Mouse (Mus musculus): Measurements from ENCODE around the gene Apba1. TPM values are rescaled to one million over a fixed set of nuclear protein-coding genes. Genes with fewer than 3 reads are reported as not detected.
A peak's percentile ranks its signal among the peaks of the same experiment; 100 is the strongest.

Gene Apba1
- polyA plus RNA-seq, 1 experiment from 2014 or later: 6.5 TPM

- WGBS: 85% methylated on average over 1 of the region's 1 CpGs
- ATAC-seq (ENCODE audit: low FRiP score, low read depth): no peak
- H3K9me3 ChIP-seq: no peaks in the 10 kb centered on the region
Observed at GRCm38 (mm10) chr19:23809236-23809635, 50.5 kb downstream of the Apba1 start.

GRCm38 (mm10) chr19:23810512-23810911 lies 51.8 kb downstream of the Apba1 start:
- Histone ChIP-seq H3K4me3 (no peak overlapping the region), H3K36me3 (no peaks in the 10 kb centered on the region), H3K27me3 (replicated peaks) (no peaks in the 10 kb centered on the region), H3K4me2 (replicated peaks) (no peak overlapping the region), H3K4me1 (no peaks in the 10 kb centered on the region), H3K9me3 (no peaks in the 10 kb centered on the region), H3K9ac (no peak overlapping the region), H3K27ac (no peak overlapping the region)
- 74% methylated on average over 5 of the region's 5 CpGs for WGBS
- no peak for ATAC-seq (ENCODE audit: low FRiP score, low read depth)

More at GRCm38 (mm10) chr19:23809236-23809635, 50.5 kb downstream of the Apba1 start:
- Histone ChIP-seq H3K36me3 (no peaks in the 10 kb centered on the region), H3K9ac (no peak overlapping the region), H3K4me2 (replicated peaks) (no peak overlapping the region), H3K4me1 (no peaks in the 10 kb centered on the region), H3K4me3 (no peak overlapping the region), H3K27ac (no peak overlapping the region), H3K27me3 (replicated peaks) (no peaks in the 10 kb centered on the region)

GRCm38 (mm10) chr19:23810976-23811375 lies 52.3 kb downstream of the Apba1 start:
- WGBS: 81% methylated on average over 5 of the region's 5 CpGs

GRCm38 (mm10) chr19:23816762-23817161 lies 58.1 kb downstream of the Apba1 start:
- H3K9ac ChIP-seq: no peak overlapping the region
- H3K9me3 ChIP-seq: no peaks in the 10 kb centered on the region
- H3K36me3 ChIP-seq: no peaks in the 10 kb centered on the region
- H3K27ac ChIP-seq: no peak overlapping the region
- no peaks in the 10 kb centered on the region for H3K4me1 ChIP-seq
- 81% methylated on average over 13 of the region's 13 CpGs for WGBS
- ATAC-seq (ENCODE audit: low FRiP score, low read depth): no peak
- H3K4me2 ChIP-seq (replicated peaks): no peak overlapping the region
- no peaks in the 10 kb centered on the region for H3K27me3 ChIP-seq (replicated peaks)
- H3K4me3 ChIP-seq: no peak overlapping the region

More at GRCm38 (mm10) chr19:23810976-23811375, 52.3 kb downstream of the Apba1 start:
- no peak overlapping the region for H3K27ac ChIP-seq
- H3K36me3 ChIP-seq: no peaks in the 10 kb centered on the region
- H3K9me3 ChIP-seq: no peaks in the 10 kb centered on the region
- H3K9ac ChIP-seq: no peak overlapping the region
- no peaks in the 10 kb centered on the region for H3K27me3 ChIP-seq (replicated peaks)
- no peaks in the 10 kb centered on the region for H3K4me1 ChIP-seq
- H3K4me3 ChIP-seq: no peak overlapping the region
- no peak overlapping the region for H3K4me2 ChIP-seq (replicated peaks)
- ATAC-seq (ENCODE audit: low FRiP score, low read depth): no peak

GRCm38 (mm10) chr19:23817196-23817595 lies 58.5 kb downstream of the Apba1 start:
- no peaks in the 10 kb centered on the region for H3K9me3 ChIP-seq
- H3K4me3 ChIP-seq: no peak overlapping the region
- no peak overlapping the region for H3K9ac ChIP-seq
- H3K27ac ChIP-seq: no peak overlapping the region
- H3K36me3 ChIP-seq: no peaks in the 10 kb centered on the region
- H3K4me1 ChIP-seq: no peaks in the 10 kb centered on the region
- WGBS: 79% methylated on average over 6 of the region's 6 CpGs
- H3K27me3 ChIP-seq (replicated peaks): no peaks in the 10 kb centered on the region
- no peak for ATAC-seq (ENCODE audit: low FRiP score, low read depth)
- no peak overlapping the region for H3K4me2 ChIP-seq (replicated peaks)

GRCm38 (mm10) chr19:23819882-23820281 lies 61.2 kb downstream of the Apba1 start:
- no peak overlapping the region for H3K9ac ChIP-seq
- no peaks in the 10 kb centered on the region for H3K36me3 ChIP-seq
- no peaks in the 10 kb centered on the region for H3K9me3 ChIP-seq
- H3K4me1 ChIP-seq: no peaks in the 10 kb centered on the region
- no peak overlapping the region for H3K27ac ChIP-seq
- H3K4me3 ChIP-seq: no peak overlapping the region
- WGBS: 60% methylated on average over 8 of the region's 8 CpGs
- no peak overlapping the region for H3K4me2 ChIP-seq (replicated peaks)
- ATAC-seq (ENCODE audit: low FRiP score, low read depth): no peak
- H3K27me3 ChIP-seq (replicated peaks): no peaks in the 10 kb centered on the region

- H3K27me3 ChIP-seq (replicated peaks): no peaks in the 10 kb centered on the region
- H3K36me3 ChIP-seq: no peaks in the 10 kb centered on the region
- no peaks in the 10 kb centered on the region for H3K9me3 ChIP-seq
- no peak overlapping the region for H3K4me2 ChIP-seq (replicated peaks)
- H3K4me3 ChIP-seq: no peak overlapping the region
- H3K27ac ChIP-seq: no peak overlapping the region
- H3K4me1 ChIP-seq: no peaks in the 10 kb centered on the region
- WGBS: 43% methylated on average over 3 of the region's 3 CpGs
- no peak overlapping the region for H3K9ac ChIP-seq
- no peak for ATAC-seq (ENCODE audit: low FRiP score, low read depth)
Observed at GRCm38 (mm10) chr19:23822497-23822896, 63.8 kb downstream of the Apba1 start.

- Histone ChIP-seq H3K27me3 (replicated peaks) (no peaks in the 10 kb centered on the region), H3K4me1 (no peaks in the 10 kb centered on the region), H3K4me2 (replicated peaks) (no peak overlapping the region), H3K4me3 (no peak overlapping the region), H3K9ac (no peak overlapping the region), H3K27ac (no peak overlapping the region), H3K36me3 (no peaks in the 10 kb centered on the region), H3K9me3 (no peaks in the 10 kb centered on the region)
- 93% methylated on average over 4 of the region's 4 CpGs for WGBS
- ATAC-seq (ENCODE audit: low FRiP score, low read depth): no peak
Observed at GRCm38 (mm10) chr19:23823533-23823932, 64.8 kb downstream of the Apba1 start.

GRCm38 (mm10) chr19:23826251-23826650 lies 67.6 kb downstream of the Apba1 start:
- Histone ChIP-seq H3K4me2 (replicated peaks) (no peak overlapping the region), H3K27ac (no peak overlapping the region), H3K9me3 (no peaks in the 10 kb centered on the region), H3K4me1 (0 out of 2 replicates have a peak, but pooled peaks cover 6% of the 10 kb centered on the region), H3K27me3 (replicated peaks) (no peaks in the 10 kb centered on the region), H3K36me3 (no peaks in the 10 kb centered on the region), H3K9ac (no peak overlapping the region), H3K4me3 (no peak overlapping the region)
- no peak for ATAC-seq (ENCODE audit: low FRiP score, low read depth)
- 84% methylated on average over 8 of the region's 8 CpGs for WGBS

GRCm38 (mm10) chr19:23830761-23831160 lies 72.1 kb downstream of the Apba1 start:
- Histone ChIP-seq H3K4me1 (peaks cover 23% of the 10 kb centered on the region; the same call in 1 of the 2 replicates), H3K9me3 (no peaks in the 10 kb centered on the region), H3K27ac (no peak overlapping the region), H3K27me3 (replicated peaks) (no peaks in the 10 kb centered on the region), H3K36me3 (no peaks in the 10 kb centered on the region), H3K9ac (no peak overlapping the region), H3K4me3 (no peak overlapping the region), H3K4me2 (replicated peaks) (no peak overlapping the region)
- WGBS: 62% methylated on average over 7 of the region's 7 CpGs
- ATAC-seq (ENCODE audit: low FRiP score, low read depth): peak; percentile 38; the same call in 1 of the 2 replicates

GRCm38 (mm10) chr19:23833685-23834682 lies 75.3 kb downstream of the Apba1 start:
- Histone ChIP-seq H3K27me3 (replicated peaks) (no peaks in the 10 kb centered on the region), H3K4me1 (peaks cover 23% of the 10 kb centered on the region; the same call in 1 of the 2 replicates), H3K36me3 (no peaks in the 10 kb centered on the region), H3K9me3 (no peaks in the 10 kb centered on the region), H3K9ac (no peak overlapping the region), H3K27ac (peak overlapping the region; percentile 22; the same call in 1 of the 2 replicates), H3K4me2 (replicated peaks) (no peak overlapping the region; the same call in 1 of the 2 replicates), H3K4me3 (no peak overlapping the region)
- peak; percentile 60 for ATAC-seq (ENCODE audit: low FRiP score, low read depth)
- 42% methylated on average over 14 of the region's 14 CpGs for WGBS

GRCm38 (mm10) chr19:23834721-23835120 lies 76.0 kb downstream of the Apba1 start:
- ATAC-seq (ENCODE audit: low FRiP score, low read depth): no peak
- H3K27me3 ChIP-seq (replicated peaks): no peaks in the 10 kb centered on the region
- H3K4me3 ChIP-seq: no peak overlapping the region
- no peak overlapping the region for H3K9ac ChIP-seq
- no peaks in the 10 kb centered on the region for H3K36me3 ChIP-seq
- 90% methylated on average over 3 of the region's 3 CpGs for WGBS
- no peaks in the 10 kb centered on the region for H3K9me3 ChIP-seq
- no peak overlapping the region for H3K4me2 ChIP-seq (replicated peaks)
- H3K27ac ChIP-seq: no peak overlapping the region
- peaks cover 23% of the 10 kb centered on the region; the same call in 1 of the 2 replicates for H3K4me1 ChIP-seq
